Mouse (Mus musculus) limb, embryonic 14.5 days (tissue): ENCODE measurements around the gene H3f3b. TPM values are rescaled to one million over a fixed set of nuclear protein-coding genes. Genes with fewer than 3 reads are reported as not detected.

Experiments used
- ATAC-seq: fragments of 200-750 bp; cut with Nextera tagmentation; 2 replicates; pipeline ENCODE4 v1.8.0; 2017; ENCODE audit warnings: low read depth, moderate number of reproducible peaks, moderate TSS enrichment; ENCODE audit not compliant: low FRiP score
- DNase-seq: peaks from one replicate; pipeline ENCODE4 v3.0.0-alpha.2; 2015; ENCODE audit warnings: low spot score
- H3K27ac ChIP-seq: fragments of 300-500 bp; sonication (generic); replicated peaks from 2 replicates; pipeline ENCODE4 v1.5.1; 2014; ENCODE audit warnings: low read depth, mild to moderate bottlenecking, low read length, moderate library complexity, mixed read lengths
- H3K27me3 ChIP-seq: fragments of 300-500 bp; sonication (generic); 2 replicates; pipeline ENCODE4 v1.6.1; 2014; ENCODE audit warnings: low read length, mixed read lengths; ENCODE audit not compliant: control insufficient read depth, insufficient read depth
- H3K36me3 ChIP-seq: fragments of 300-500 bp; sonication (generic); 2 replicates; pipeline ENCODE4 v1.6.1; 2014; ENCODE audit warnings: mild to moderate bottlenecking, low read length, moderate library complexity, mixed read lengths; ENCODE audit not compliant: control insufficient read depth, insufficient read depth
- H3K4me1 ChIP-seq: fragments of 300-500 bp; sonication (generic); 2 replicates; pipeline ENCODE4 v1.6.1; 2014; ENCODE audit warnings: antibody characterized with exemption, low read length, mixed read lengths; ENCODE audit not compliant: control insufficient read depth, insufficient read depth
- H3K4me2 ChIP-seq: fragments of 300-500 bp; sonication (generic); replicated peaks from 2 replicates; pipeline ENCODE4 v1.6.1; 2014; ENCODE audit warnings: low read depth, mild to moderate bottlenecking, low read length, moderate library complexity; ENCODE audit not compliant: severe bottlenecking
- H3K4me3 ChIP-seq: fragments of 300-500 bp; sonication (generic); replicated peaks from 2 replicates; pipeline ENCODE4 v1.5.1; 2014; ENCODE audit warnings: low read length
- H3K9ac ChIP-seq: fragments of 300-500 bp; sonication (generic); 2 replicates; pipeline ENCODE4 v1.6.1; 2014; ENCODE audit warnings: mild to moderate bottlenecking, low read depth, low read length, moderate library complexity; ENCODE audit not compliant: severe bottlenecking
- H3K9me3 ChIP-seq: fragments of 300-500 bp; sonication (generic); 2 replicates; pipeline ENCODE4 v1.6.1; 2016; ENCODE audit warnings: low read length; ENCODE audit not compliant: control insufficient read depth
- POLR2A ChIP-seq: fragments of 200-500 bp; IDR thresholded peaks from 2 replicates; pipeline ENCODE4 v1.8.0; 2012; ENCODE audit warnings: inconsistent platforms, mild to moderate bottlenecking, moderate library complexity, borderline replicate concordance; ENCODE audit not compliant: insufficient read depth, insufficient read length; ENCODE audit errors: extremely low read depth
- WGBS: fragments of 180-500 bp; shearing (Covaris S2); extraction: QIAGEN DNeasy Blood & Tissue Kit; methylation state at CpG from one replicate; pipeline ENCODE4 v1.1.7; 2014; 5-methylcytosine and 5-hydroxymethylcytosine counted together
- polyA plus RNA-seq, 2 experiments: library from polyadenylated mRNA; depleted of rRNA in 1 of 2; stranded (reverse) in 1 of 2; unstranded in 1 of 2; fragments of >200 nt; fragmentation: Nextera tagmentation in 1 of 2; extraction: Ambion mirVana in 1 of 2; gene quantifications; 2 replicates each; pipeline versions ENCODE4 v1.2.1 to v1.2.3; 2012 to 2014

The H3f3b gene
- polyA plus RNA-seq, 2 experiments: 951 to 1,919 TPM

DNA sequence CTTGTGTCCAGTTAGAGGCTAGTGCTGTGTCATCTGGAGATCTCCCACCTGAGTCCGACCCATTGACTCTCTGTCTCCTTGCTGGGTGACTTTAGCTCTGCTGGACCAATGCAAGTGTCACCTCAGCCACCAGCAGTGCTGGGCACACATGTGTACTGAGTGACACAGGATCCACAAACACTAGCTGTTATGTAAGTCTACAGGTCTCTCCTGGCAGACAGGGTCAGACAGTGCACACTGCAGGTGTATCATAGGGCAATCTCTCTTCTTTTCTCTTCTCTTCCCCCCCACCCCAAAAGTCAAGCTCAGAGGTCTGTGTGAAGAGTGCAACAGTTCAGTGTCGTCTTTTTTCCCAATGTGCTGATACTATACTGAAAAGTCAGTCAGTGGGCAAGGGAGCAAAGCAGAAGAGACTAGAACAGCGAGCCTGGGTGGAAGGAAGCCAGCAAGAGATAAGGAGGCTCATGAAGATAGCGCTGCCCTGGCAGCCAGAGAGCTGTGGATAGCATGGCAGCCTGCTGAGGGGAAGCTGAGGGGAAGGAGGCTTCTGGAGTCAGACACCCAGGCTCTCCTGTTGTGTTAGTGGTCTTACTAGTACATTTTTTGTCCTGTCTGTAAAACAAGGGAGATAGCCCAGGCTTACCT is 29.6 kb upstream of the H3f3b start:
- Histone ChIP-seq H3K9me3 (no peaks in the 10 kb centered on the region), H3K36me3 (peaks cover 98% of the 10 kb centered on the region), H3K27me3 (no peaks in the 10 kb centered on the region), H3K4me2 (no peak overlapping the region), H3K4me1 (no peaks in the 10 kb centered on the region), H3K27ac (no peak overlapping the region), H3K9ac (no peak overlapping the region), H3K4me3 (no peak overlapping the region)
- no peak for TF ChIP-seq POLR2A
- WGBS: 91% methylated on average over 4 of the region's 4 CpGs
- no peak for DNase-seq
- no peak for ATAC-seq

GRCm38 (mm10) chr11:116055873-116056272 is 28.1 kb upstream of the H3f3b start:
- Histone ChIP-seq H3K9me3 (no peaks in the 10 kb centered on the region), H3K9ac (no peak overlapping the region), H3K36me3 (peaks cover 99% of the 10 kb centered on the region), H3K27me3 (no peaks in the 10 kb centered on the region), H3K4me1 (no peaks in the 10 kb centered on the region), H3K27ac (no peak overlapping the region), H3K4me3 (no peak overlapping the region), H3K4me2 (no peak overlapping the region)
- no peak for ATAC-seq
- no peak for TF ChIP-seq POLR2A
- DNase-seq: no peak
- WGBS: 92% methylated on average over 11 of the region's 11 CpGs

DNA sequence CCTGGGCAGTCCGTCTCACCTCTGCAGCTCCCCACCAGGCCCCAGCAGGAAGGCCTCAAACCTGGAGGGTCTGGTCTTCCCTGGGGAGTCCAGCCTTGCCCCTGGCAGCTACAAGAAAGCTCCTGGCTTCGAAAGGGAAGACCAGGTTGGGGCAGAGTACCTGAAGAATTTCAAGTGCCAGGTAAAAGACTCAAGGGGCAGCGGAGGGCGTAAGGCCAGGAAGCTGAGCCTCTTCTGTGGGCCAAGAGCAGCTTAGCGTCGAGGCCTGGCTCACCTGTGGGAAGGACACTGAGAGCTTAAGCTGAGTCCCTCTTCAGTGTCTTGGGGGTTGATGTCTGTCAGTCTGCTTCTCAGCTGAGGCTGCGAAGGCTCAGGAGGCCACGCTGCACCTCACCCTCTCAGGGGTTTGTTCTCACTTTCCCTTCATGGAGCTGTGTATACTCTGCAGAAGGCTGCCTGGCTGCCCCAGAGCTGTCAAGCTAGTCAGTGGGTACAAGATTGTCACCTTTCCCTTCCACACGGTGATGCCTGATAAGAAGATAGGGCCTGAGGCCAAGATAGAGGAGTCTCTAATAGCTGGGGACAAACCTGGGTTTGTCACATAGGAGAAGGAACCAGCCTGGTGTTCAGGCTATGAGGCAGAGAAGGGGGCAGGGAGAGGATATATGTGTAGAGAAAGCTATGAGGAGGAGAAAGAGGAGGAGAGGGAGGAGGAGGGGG is 25.9 kb upstream of the H3f3b start:
- no peak overlapping the region for H3K4me3 ChIP-seq
- H3K9ac ChIP-seq: no peak overlapping the region
- DNase-seq (no peak), ATAC-seq (no peak)
- no peaks in the 10 kb centered on the region for H3K4me1 ChIP-seq
- no peak overlapping the region for H3K27ac ChIP-seq
- no peaks in the 10 kb centered on the region for H3K9me3 ChIP-seq
- 92% methylated on average over 9 of the region's 9 CpGs for WGBS
- no peaks in the 10 kb centered on the region for H3K27me3 ChIP-seq
- no peak overlapping the region for H3K4me2 ChIP-seq
- peaks cover 99% of the 10 kb centered on the region for H3K36me3 ChIP-seq
- TF ChIP-seq POLR2A: no peak

GRCm38 (mm10) chr11:116050196-116050595 is 22.4 kb upstream of the H3f3b start:
- Histone ChIP-seq H3K36me3 (peaks cover 96% of the 10 kb centered on the region), H3K4me2 (no peak overlapping the region), H3K9me3 (no peaks in the 10 kb centered on the region), H3K4me1 (no peaks in the 10 kb centered on the region), H3K4me3 (no peak overlapping the region), H3K27ac (no peak overlapping the region), H3K27me3 (no peaks in the 10 kb centered on the region), H3K9ac (no peak overlapping the region)
- 82% methylated on average over 4 of the region's 4 CpGs for WGBS
- DNase-seq (no peak), ATAC-seq (no peak)
- no peak for TF ChIP-seq POLR2A

GRCm38 (mm10) chr11:116049610-116050009 is 21.8 kb upstream of the H3f3b start:
- DNase-seq: no peak
- 58% methylated on average over 2 of the region's 2 CpGs for WGBS
- no peak for ATAC-seq

More at GRCm38 (mm10) chr11:116049610-116050009, 21.8 kb upstream of the H3f3b start:
- Histone ChIP-seq H3K4me3 (no peak overlapping the region), H3K4me1 (no peaks in the 10 kb centered on the region), H3K27me3 (no peaks in the 10 kb centered on the region), H3K4me2 (no peak overlapping the region), H3K27ac (no peak overlapping the region), H3K9ac (no peak overlapping the region), H3K9me3 (no peaks in the 10 kb centered on the region), H3K36me3 (peaks cover 96% of the 10 kb centered on the region)
- no peak for TF ChIP-seq POLR2A
